Mouse (Mus musculus) 3134 (cell line): ENCODE data around the gene Mak.

Experiments used
- DNase-seq: peaks from one replicate; pipeline ENCODE4 v3.0.0-alpha.2; 2011; ENCODE audit warnings: low spot score; ENCODE audit not compliant: insufficient read length; ENCODE audit errors: extremely low read depth

Mak gene

DNA sequence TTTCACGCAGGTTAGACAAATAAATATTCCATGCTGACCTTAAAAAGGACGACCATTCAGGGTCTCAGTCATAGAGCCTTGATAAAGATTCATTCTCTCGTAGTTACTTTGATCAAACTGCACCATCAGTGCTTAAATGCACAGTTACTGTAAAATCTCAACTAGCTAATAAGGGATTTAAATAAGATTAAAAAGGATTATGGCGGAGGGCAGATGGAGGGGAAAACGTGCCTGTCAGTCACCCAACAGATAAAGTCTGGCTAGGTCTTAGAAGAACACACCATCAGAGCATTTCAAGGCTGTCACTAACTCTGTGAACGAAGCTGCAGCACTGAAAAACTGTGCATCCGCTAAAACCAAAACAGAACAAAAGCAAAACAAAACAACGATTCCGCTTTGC is 1.6 kb downstream of the Mak start:
- DNase-seq: no peak

DNA sequence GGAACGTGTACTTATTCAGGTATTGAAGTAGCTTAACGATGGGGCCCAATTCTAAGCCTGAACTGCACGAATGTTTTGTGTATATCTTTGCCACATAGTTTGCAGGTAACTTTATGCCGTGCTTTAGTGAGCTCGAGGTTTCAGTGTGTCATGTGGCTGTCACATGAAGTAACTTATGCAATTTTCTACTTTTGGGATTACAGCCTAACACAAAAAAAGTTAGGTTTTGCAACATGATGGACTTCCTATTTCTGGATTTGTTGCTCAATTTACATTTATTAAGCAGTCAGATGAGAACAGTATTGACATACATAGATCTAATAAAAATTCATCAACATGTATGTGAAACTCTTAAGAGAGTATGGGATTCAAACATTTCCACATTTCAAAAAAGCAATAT is 5.7 kb downstream of the Mak start:
- no peak for DNase-seq

DNA sequence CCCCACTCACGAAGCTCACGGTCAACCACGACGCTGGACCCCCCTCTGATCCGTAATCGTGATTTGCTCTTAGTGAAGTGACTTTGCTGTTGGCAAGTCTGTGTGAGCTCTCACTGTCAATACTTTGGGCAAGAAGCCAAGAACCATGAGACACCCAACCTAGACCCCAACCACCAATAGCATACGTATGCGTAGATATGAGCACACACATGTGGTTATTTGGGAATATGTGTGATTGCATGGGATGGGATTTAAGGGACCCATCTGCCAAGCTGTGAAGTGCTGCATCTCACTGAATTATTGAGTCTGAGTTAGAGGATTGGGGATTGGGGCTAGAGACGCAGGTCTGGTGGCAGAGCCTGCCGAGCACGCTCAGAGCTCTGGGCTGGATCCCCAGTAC is 7.9 kb downstream of the Mak start:
- DNase-seq: no peak

DNA sequence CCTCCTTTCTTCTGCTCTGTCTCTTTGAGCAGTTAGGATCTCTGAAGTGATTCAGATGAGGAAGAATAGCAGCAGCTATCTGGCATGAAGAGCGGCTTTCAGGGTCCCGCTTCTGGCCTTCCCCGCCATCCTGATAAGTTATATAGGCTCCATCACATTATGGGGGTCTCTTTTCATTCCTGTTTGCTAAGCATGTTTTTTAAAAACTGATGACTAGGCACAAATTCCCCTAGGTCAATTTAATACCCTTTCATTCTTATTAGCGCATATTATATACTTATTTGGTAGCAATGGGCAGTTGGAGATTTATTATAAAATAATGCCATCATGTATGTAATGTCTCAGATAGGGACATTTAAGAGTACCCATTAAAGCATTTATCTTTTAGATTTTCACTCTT is 11.9 kb downstream of the Mak start:
- DNase-seq: no peak

DNA sequence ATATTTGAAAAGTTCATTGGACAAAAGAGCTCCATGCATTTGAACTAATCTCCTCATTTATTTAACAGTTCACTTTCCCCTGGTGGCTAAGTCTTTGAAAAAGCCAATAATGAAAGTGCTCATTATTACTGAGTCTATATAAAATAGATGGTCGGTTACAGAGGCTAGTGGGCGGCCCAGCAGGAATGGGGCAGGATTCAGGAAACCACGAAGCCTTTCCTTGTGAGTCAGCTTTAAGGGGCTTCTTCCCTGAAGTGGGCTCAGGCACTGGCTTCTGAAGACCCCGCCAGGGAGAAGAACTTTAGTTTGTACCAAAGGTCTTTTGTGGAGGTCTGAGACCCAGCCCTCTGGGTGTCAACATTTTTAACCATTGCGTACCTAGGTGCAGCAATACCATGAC is 27.5 kb downstream of the Mak start:
- no peak for DNase-seq

DNA sequence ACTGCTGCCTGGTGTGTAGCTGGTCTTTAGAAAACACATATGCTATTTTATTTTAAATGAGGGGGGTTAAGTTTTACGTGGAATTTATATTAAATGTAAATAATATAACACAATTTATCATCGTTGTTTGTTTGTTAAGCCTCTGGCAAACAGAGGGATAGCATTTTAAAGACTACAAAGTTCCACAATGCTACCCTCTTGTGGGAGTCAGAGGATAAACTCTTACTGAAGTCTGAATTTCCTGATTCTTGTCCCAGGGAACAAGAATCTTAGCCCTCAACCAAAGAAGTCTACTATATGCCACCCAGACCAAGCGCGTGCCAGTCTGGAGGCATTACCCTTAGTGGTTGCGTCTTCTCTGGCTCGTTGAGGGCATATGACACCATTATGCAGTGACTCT is 32.2 kb downstream of the Mak start:
- no peak for DNase-seq

DNA sequence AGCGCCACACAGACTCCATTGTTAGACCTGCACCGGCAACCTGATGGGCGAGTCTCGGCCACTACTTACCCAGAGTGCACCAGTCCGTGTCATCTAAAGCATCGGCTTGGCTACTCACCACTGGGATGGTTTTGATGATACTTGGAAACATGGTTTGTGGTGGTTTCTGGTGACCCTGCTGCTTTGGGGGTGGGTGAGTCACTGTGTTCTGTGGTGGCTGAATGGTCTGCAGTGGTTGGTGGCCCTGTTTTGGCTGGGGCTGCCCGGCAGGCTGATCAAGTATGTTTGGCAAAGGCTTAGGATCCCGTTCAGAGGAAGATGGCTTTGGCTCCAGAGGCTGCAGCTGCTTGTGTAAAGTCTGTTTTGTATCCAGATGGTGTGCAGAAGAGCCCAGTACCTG is 33.6 kb downstream of the Mak start:
- peak; percentile 25 for DNase-seq

DNA sequence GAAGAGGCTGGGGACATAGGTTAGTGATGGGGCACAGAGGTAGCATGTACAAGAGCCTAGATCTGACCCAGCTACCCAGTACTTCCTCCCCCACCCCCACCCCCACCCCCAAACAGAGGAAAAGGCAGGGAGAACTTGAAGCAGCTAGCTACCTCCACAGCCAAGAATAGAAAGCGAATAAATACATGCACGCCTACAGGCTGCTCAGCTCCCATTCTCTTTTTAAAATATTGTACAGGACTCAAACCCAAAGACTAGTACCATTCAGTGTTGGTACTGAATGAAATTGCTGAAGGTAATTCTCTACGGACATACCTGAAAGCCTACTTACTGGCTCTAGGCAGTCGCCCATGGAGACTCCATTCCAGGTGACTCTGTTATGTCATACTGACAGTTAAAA is 37.0 kb downstream of the Mak start:
- no peak for DNase-seq

DNA sequence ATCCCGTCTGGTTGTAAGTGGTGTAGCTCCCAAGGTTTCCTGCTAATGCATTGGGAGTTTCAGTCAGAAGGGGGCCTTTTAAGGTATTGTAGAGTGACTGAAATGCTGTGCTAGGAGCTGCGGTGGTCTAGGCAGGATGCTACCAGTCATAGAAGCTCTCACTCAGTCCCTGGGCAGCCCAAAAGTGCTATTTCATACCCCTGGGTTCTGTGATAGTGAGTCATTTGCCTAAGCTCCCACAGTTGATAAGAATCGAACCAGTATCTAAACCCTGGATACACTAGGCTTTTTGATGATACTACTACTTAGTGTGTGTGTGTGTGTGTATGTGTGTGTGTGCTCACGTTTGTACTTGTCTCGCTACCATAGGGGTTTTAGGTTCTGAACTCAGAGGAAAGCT is 49.4 kb downstream of the Mak start:
- DNase-seq: no peak

DNA sequence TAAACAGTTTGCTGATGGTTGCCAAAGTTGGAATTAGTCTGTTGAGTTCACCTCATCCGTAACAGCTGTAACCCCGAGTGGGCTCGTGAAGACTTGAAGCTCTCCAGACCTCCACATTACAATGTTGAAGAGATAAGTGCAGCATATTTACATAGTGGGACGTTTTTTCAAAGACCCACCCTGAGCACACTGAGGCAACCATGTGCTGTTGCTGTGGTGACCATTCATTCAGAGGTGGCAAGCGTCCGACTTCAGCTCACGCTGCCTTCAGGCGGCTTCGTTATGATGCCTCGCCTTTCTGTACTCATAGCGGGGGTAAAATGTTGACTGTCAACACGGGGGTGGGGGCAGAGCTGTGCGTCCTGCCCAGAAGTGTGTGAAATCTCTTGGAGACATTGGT is 57.4 kb downstream of the Mak start:
- DNase-seq: no peak

DNA sequence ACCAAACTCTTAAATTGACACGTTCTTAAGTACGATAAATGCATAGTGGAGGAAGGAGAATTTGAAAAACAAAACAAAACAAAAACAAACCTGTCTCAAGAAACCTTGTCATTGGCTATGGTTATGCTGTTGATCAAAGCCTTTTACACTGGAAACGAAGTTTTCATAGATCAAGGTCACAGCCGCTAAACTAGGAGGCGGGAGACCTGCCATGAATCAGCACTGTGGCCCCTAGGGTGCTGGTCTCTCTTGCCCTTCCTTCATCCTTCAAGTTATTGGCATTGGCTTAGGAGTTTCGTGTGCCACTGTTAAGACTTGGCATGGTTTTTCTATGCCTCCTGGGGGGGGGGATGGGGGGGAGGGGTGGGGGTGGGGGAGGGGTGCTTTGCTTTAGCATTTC is 57.9 kb downstream of the Mak start:
- no peak for DNase-seq

DNA sequence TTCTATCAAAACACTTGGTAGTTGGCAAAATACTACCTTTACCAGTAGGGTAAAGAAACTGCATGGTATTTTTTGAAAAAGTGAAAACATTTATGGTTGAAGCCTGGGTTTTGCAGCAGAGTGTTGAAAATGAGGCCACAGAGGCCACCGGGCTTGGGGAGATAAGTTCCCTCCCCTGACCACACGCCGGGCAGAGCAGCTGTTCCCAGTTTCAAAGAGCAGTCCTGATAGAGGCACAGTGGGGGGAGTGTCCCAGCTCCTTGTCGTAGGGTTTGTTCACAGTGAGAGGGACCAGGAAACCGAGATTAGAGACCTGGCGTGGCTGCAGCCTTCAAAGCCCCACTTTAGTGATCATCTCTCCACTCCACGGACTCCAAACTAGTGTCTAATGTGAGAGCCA is 59.0 kb downstream of the Mak start:
- DNase-seq: no peak

DNA sequence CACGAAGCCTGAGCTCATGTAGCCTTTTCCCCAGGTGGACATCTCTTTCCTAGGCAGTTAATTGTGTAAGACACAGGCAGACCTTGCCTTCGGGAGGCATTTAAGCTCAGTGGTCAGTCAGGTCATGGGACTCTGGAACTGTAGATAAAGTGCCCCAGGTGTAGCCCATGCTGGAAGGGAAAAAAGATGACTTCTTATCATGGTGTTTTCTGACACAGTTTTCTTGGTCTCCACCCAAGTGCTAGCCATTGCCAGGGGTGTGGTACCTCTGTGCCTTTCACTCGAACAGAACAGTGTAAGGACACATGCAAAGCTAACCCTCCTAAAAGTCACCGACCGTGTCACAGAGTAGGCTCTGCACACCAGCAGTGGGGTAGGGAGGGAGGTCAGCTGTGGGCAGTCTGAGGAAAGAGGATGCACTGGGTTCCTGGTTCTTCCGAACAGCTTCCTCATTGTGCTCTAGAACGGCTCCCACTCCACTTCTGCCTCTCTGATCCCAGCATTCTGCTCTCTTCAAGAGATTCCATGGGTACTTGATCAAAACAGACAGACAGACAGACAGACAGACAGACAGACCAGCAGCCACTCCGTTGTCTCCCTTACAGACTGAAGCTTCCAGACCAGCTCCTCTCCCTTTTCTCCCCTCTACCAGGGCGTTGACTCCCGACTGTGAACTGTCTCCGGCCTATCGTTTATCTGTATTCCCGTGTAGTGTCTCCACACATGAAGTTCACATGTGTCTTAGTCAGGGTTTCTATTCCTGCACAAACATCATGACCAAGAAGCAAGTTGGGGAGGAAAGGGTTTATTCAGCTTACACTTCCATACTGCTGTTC is 60.5 kb downstream of the Mak start:
- no peak for DNase-seq

DNA sequence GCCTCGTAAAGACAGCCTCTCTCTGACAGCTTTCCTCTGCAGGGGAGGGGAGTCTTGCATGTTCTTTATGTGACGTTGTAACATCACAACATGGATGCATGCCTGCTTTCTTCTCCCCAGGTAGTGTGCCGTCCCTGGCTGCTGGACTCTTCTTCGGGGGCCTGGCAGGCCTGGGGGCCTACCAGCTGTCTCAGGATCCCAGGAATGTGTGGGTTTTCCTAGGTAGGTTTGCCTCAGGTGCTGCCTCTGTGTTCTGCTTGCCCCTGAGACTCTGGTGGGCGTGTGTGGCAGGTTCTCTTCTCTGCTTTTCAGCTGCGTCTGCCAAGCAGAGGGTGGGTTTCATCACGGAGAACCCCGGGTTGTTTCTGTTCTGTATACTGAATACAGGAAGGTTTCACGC is 61.3 kb downstream of the Mak start:
- DNase-seq: no peak

DNA sequence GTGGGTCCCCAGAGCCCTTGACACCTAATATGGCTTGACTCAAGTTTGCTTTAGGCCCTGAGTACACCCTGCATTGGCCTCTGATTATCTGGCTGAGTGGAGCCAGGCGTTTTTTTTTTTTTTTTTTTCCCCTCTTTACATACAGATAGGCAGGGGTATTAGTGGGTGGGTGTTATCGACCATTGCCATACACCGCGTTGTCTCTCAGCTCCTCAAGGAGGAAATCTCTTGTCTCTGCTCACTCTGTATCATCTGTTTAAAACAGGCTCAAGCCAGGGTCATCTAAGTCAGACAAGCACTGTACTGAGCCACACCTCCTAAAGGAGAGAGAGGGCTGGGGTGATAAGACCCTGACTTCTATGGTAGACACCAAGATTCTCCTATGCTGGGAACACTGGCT is 61.7 kb downstream of the Mak start:
- DNase-seq: no peak

DNA sequence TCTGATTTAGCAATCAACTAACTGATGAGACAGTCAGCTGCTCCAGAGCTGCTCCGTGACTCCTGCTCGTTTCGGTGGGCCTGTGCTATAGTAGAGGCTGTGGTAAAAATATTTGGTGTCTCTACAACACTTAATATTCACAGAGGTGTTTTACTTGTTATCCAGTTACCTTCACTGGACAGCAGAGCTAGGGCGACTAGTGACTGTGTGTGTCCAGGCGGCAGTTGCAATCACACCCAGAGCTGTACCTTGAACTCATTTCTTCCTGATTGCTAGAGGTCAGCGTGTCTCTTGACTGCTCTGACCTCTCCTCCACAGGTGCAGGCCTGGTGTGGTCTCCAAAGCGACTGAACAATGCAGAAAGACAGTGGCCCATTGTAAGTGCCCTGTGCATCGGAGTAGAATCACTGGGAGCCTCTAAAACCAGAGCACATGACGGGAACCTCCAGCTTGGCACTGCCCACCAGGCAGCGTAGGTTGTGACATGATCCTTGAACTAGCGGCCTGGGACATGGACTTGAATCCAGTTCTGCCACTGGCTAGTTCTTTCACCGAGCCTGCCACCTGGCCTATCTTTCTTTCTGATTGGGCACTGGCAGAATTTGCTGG is 62.6 kb downstream of the Mak start:
- no peak for DNase-seq

DNA sequence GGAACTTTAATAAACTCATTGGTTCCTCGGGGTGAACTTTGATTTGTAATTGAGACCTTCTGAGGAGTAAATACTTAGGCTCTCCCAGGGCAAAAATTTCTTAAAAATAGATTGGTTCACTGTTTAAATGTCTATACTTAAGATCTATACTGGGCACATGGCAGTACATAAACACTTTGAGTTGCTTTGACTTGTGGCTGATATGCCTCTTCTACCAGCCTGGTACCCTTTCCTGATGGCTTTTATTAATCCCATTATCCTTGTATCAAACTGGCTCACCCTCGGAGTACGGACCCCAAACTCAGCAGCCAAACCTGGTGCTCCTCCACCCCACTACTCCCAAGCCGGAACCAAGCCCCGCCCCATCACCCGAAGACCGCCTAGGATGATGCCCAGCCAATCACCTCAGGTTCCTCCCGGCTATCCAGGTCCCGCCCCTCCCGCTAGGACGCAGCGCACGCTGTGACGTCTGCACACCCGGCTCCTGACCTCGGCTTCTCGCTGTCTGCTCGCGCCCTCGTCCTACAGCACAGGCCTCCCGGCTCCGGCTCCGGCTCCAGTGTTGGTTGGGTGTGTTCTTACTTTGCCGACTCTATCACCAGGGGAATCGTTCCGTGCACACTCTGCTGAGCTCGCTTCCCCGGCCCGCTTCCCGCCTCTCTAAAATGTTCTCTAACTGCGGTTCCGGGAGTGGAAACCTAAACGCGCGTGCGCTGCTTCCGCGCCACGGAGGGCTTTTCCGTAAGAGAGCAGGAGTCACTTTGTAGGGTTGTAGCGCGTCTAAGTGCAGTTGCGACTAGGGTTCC is 63.5 kb downstream of the Mak start, which contains the start of gene Tmem14c:
TSS of gene Tmem14c (plus strand) at position 464 of the 806 bp plus-strand sequence.
- DNase-seq: peak; percentile 92

DNA sequence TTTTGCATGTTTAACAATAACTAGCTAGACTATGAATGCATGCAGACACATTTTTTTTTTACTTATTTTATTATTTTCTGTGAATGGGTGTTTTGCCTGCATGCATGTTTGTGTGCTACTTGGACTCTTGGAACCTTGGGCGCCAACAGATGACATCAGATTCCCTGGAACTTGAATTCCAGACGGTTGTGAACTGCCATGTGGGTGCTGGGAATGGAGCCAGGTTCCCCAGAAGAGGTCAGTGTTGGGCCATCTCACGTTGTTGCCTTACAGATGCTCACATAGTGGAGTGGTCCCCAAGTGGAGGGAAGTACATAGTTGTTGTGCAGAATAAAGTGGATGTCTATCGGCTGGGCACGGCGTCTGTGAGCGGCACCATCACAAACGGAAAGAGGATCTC is 70.6 kb downstream of the Mak start:
- no peak for DNase-seq

DNA sequence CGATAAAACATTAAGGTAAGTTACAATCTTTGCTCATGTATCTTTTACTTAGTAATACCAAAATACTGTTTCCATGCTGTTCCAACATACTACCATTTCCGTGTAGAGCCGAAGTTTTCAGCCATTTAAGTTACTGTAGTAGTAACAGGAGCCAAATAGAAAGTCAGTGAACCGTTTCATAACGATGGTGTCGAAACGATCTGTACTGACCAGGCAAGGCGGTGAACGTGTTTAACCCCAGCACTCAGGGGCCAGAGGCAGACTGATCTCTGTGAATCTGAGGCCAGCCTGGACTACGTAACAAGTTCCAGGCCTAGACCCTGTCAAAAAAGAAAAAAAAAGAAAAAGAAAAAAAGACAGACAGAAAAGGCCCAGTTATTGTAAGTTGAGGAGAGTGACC is 71.2 kb downstream of the Mak start:
- DNase-seq: no peak

DNA sequence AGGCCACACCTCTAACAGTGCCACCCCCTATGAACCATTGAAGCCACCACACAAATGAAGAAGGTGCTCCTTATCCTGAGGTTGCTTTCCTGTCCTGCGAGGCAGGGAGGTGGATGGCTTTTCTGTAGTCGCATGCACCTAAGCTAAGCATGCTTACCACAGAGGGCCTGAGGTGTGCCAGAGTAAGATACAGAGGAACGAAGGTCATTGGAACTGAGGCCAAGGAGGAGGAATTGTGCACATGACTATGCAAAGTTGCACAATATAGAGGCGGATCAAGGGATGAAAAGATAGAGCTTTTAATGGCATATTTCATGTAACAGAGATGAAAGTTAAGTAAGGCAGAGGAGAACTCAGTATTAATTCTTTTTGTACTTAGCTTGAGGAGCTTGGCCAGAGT is 73.3 kb downstream of the Mak start:
- no peak for DNase-seq

DNA sequence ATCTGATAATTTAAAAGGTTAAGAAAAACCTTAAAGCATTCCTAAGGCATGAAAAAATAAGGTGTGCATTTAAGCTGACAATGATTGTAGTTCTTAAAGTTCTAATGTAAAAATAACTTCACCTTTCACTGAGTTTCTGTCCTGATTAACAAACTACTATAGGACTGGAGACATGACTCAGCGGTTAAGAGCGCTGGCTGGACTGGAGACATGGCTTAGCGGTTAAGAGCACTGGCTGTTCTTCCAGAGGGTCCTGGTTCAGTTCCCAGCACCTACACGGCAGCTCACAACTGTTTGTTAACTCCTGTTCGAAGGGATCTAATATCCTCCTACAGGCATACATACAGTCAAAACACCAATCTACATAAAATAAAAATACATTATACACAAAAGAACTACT is 77.5 kb downstream of the Mak start:
- no peak for DNase-seq
